Mouse (Mus musculus) liver, embryonic 15.5 days (tissue): ENCODE measurements around the gene Sumf1. TPM values are rescaled to one million over a fixed set of nuclear protein-coding genes. Genes with fewer than 3 reads are reported as not detected.

Source experiments
- polyA plus RNA-seq: library from polyadenylated mRNA; unstranded; fragments of >200 nt; fragmentation: Nextera tagmentation; extraction: Ambion mirVana; gene quantifications from 2 replicates; pipeline ENCODE4 v1.2.1, GENCODE M21; 2015

Gene Sumf1
- polyA plus RNA-seq, 1 experiment from 2014 or later = 8.7 TPM

Other genes starting within 250 kb of the Sumf1 start
- gene Setmar, start 120.5 kb downstream of the Sumf1 start, polyA plus RNA-seq = 1.6 and 1.7 TPM in 2 replicates
- 2.1 and 2.6 TPM in 2 replicates for gene Itpr1, start 27.5 kb upstream of the Sumf1 start, polyA plus RNA-seq